In genomic region chr14:101500826-101501225, GRCm38 (mm10) we compare ENCODE assay signal across 17 mouse cellular contexts.
DNase-seq lines count a peak whose midpoint lies in the region; ATAC-seq lines count a peak whose summit lies in the region.
"Had no signal": no experiment of that assay in that cellular context is flagged by ENCODE, and none has a peak within 500 bp of the region (broad histone marks: within the 10 kb centered on the region; RNA-seq: fewer than 3 reads in every experiment).

No protein-coding gene starts in this region.

- no peak overlapping the region for H3K4me2 ChIP-seq in heart, embryonic 13.5 days
- H3K4me2 ChIP-seq in midbrain, embryonic 11.5 days = no peak overlapping the region
- no peak overlapping the region for H3K4me2 ChIP-seq in midbrain, embryonic 14.5 days (ENCODE audit: low read length)
- H3K4me2 ChIP-seq: heart, embryonic 11.5 days; hindbrain, embryonic 15.5 days; midbrain, embryonic 12.5 days had no signal

- H3K27me3 ChIP-seq in heart, embryonic 13.5 days (replicated peaks) = no peaks in the 10 kb centered on the region
- H3K27me3 ChIP-seq in midbrain, embryonic 11.5 days (ENCODE audit: control insufficient read depth, insufficient read depth, low read length) = no peaks in the 10 kb centered on the region
- H3K27me3 ChIP-seq in midbrain, embryonic 14.5 days (ENCODE audit: control insufficient read depth, insufficient read depth, low read length) = no peaks in the 10 kb centered on the region
- H3K27me3 ChIP-seq: hindbrain, embryonic 15.5 days; midbrain, embryonic 12.5 days had no signal

- ATAC-seq in heart, embryonic 13.5 days (ENCODE audit: extremely low read depth, insufficient number of reproducible peaks, low FRiP score, low TSS enrichment) = no peak
- no peak for ATAC-seq in midbrain, embryonic 11.5 days (ENCODE audit: low FRiP score)
- no peak for ATAC-seq in midbrain, embryonic 14.5 days (ENCODE audit: low FRiP score, low TSS enrichment)
- ATAC-seq in monocyte, adult 5-6 weeks (replicated peaks; ENCODE audit: insufficient number of reproducible peaks, low FRiP score, low TSS enrichment, poor library complexity, severe bottlenecking) = no peak
- ATAC-seq: liver, postnatal 0 days had no signal

- peaks cover 16% of the 10 kb centered on the region for H3K36me3 ChIP-seq in heart, embryonic 13.5 days
- no peaks in the 10 kb centered on the region for H3K36me3 ChIP-seq in midbrain, embryonic 11.5 days (ENCODE audit: control insufficient read depth, insufficient read depth, low read length)
- H3K36me3 ChIP-seq in midbrain, embryonic 14.5 days (ENCODE audit: control insufficient read depth, insufficient read depth, low read length) = no peaks in the 10 kb centered on the region
- H3K36me3 ChIP-seq: embryonic facial prominence, embryonic 10.5 days; hindbrain, embryonic 15.5 days; midbrain, embryonic 12.5 days had no signal

- no peak for DNase-seq in heart, adult 18-20 months
- DNase-seq in midbrain, embryonic 11.5 days (ENCODE audit: low spot score, missing footprints) = peak; percentile 68
- DNase-seq in midbrain, embryonic 14.5 days = no peak
- peak; percentile 50 for DNase-seq in cerebellum, postnatal 25 days
- DNase-seq in ovary, postnatal 10 days (ENCODE audit: low spot score) = no peak
- DNase-seq: adrenal gland, postnatal 25 days; kidney, adult 8-10 months; kidney, postnatal 25 days; liver, postnatal 0 days; thymus, postnatal 4 days had no signal

- H3K9me3 ChIP-seq in heart, embryonic 13.5 days = no peaks in the 10 kb centered on the region
- H3K9me3 ChIP-seq in midbrain, embryonic 11.5 days (ENCODE audit: control insufficient read depth, low read length) = no peaks in the 10 kb centered on the region
- no peaks in the 10 kb centered on the region for H3K9me3 ChIP-seq in midbrain, embryonic 14.5 days (ENCODE audit: control insufficient read depth, low read length)
- H3K9me3 ChIP-seq: embryonic facial prominence, embryonic 10.5 days; hindbrain, embryonic 15.5 days; midbrain, embryonic 12.5 days had no signal

- H3K9ac ChIP-seq in heart, embryonic 13.5 days = no peak overlapping the region
- H3K9ac ChIP-seq in midbrain, embryonic 11.5 days (ENCODE audit: low read length) = no peak overlapping the region
- H3K9ac ChIP-seq in midbrain, embryonic 14.5 days (replicated peaks; ENCODE audit: low read length) = no peak overlapping the region
- H3K9ac ChIP-seq: hindbrain, embryonic 15.5 days; liver, postnatal 0 days; midbrain, embryonic 12.5 days had no signal

- WGBS in heart, embryonic 13.5 days = 63% methylated on average over 11 of the region's 11 CpGs
- whole genome bisulfite sequencing in midbrain, embryonic 11.5 days = 68% methylated on average over 11 of the region's 11 CpGs
- WGBS in midbrain, embryonic 14.5 days = 70% methylated on average over 11 of the region's 11 CpGs

- no peak overlapping the region for H3K4me3 ChIP-seq in heart, embryonic 13.5 days
- H3K4me3 ChIP-seq in midbrain, embryonic 11.5 days (ENCODE audit: low read depth, low read length) = no peak overlapping the region
- no peak overlapping the region for H3K4me3 ChIP-seq in midbrain, embryonic 14.5 days (replicated peaks; ENCODE audit: low read depth, low read length)
- H3K4me3 ChIP-seq: embryonic facial prominence, embryonic 10.5 days; hindbrain, embryonic 15.5 days; midbrain, embryonic 12.5 days had no signal

- H3K27ac ChIP-seq in heart, embryonic 13.5 days (replicated peaks) = peak overlapping the region; percentile 6; the same call in 1 of the 2 replicates
- no peak overlapping the region for H3K27ac ChIP-seq in midbrain, embryonic 11.5 days (ENCODE audit: low read depth, low read length)
- no peak overlapping the region for H3K27ac ChIP-seq in midbrain, embryonic 14.5 days (replicated peaks; ENCODE audit: low read depth, low read length)
- H3K27ac ChIP-seq: embryonic facial prominence, embryonic 10.5 days; hindbrain, embryonic 15.5 days; macrophage; midbrain, embryonic 12.5 days had no signal

- H3K4me1 ChIP-seq in heart, embryonic 13.5 days = peaks cover 4% of the 10 kb centered on the region; the same call in 1 of the 2 replicates
- H3K4me1 ChIP-seq in midbrain, embryonic 11.5 days (ENCODE audit: control insufficient read depth, insufficient read depth, low read length) = no peaks in the 10 kb centered on the region
- no peaks in the 10 kb centered on the region for H3K4me1 ChIP-seq in midbrain, embryonic 14.5 days (ENCODE audit: control insufficient read depth, insufficient read depth, low read length)
- H3K4me1 ChIP-seq: embryonic facial prominence, embryonic 10.5 days; hindbrain, embryonic 15.5 days had no signal

Comparison
In these comparisons a context has a peak if more than half of its experiments do, and no peak if none do; other contexts are left out.
1. DNase-seq: peak in midbrain, embryonic 11.5 days (single experiment) and cerebellum, postnatal 25 days (2 of 2); none in heart, adult 18-20 months (0 of 2), midbrain, embryonic 14.5 days (single experiment) and ovary, postnatal 10 days (single experiment).